Mouse (Mus musculus) MEL (cell line): Measurements from ENCODE around the gene Ppcs. TPM values are rescaled to one million over a fixed set of nuclear protein-coding genes. Genes with fewer than 3 reads are reported as not detected.

ENCODE experiments used
- DNase-seq: peaks from one replicate; pipeline ENCODE4 v3.0.0; 2011; ENCODE audit warnings: low read depth, low spot score
- H3K27ac ChIP-seq: 2 replicates; pipeline ENCODE4 v1.5.1; 2012; ENCODE audit warnings: low read depth, mild to moderate bottlenecking, control low read depth, low read length, moderate library complexity; ENCODE audit not compliant: control insufficient read depth
- H3K27me3 ChIP-seq, 2 experiments: fragments of 150-350 bp in 1 of 2; sonication (generic) in 1 of 2; 2 replicates each; pipeline ENCODE4 v1.6.1; 2012; ENCODE audit warnings: low read length in 2 of 2, mild to moderate bottlenecking in 2 of 2, improper control_type of control experiment in 1 of 2, moderate library complexity in 1 of 2; ENCODE audit not compliant: insufficient read depth in 2 of 2, control insufficient read depth in 1 of 2
- H3K36me3 ChIP-seq, 2 experiments: 2 replicates each; pipeline ENCODE4 v1.6.1; 2012 to 2014; ENCODE audit warnings: low read length in 2 of 2, improper control_type of control experiment in 1 of 2, inconsistent platforms in 1 of 2, mild to moderate bottlenecking in 1 of 2; ENCODE audit not compliant: insufficient read depth in 2 of 2, control insufficient read depth in 1 of 2
- H3K4me1 ChIP-seq, 2 experiments: fragments of 150-350 bp in 1 of 2; sonication (generic) in 1 of 2; 2 replicates each; pipeline ENCODE4 v1.6.1; 2012; ENCODE audit warnings: low read length in 2 of 2, improper control_type of control experiment in 1 of 2, mild to moderate bottlenecking in 1 of 2; ENCODE audit not compliant: insufficient read depth in 2 of 2, control insufficient read depth in 1 of 2
- H3K4me3 ChIP-seq, 2 experiments: fragments of 150-350 bp in 1 of 2; sonication (generic) in 1 of 2; 2 replicates each; pipeline ENCODE4 v1.5.1; 2012; ENCODE audit warnings: low read depth in 2 of 2, low read length in 2 of 2, mild to moderate bottlenecking in 2 of 2, moderate library complexity in 2 of 2, control low read depth in 1 of 2, improper control_type of control experiment in 1 of 2; ENCODE audit not compliant: control insufficient read depth in 1 of 2, insufficient read depth in 1 of 2
- H3K79me2 ChIP-seq: 2 replicates; pipeline ENCODE4 v1.6.1; 2012; ENCODE audit warnings: mild to moderate bottlenecking, low read length, moderate library complexity; ENCODE audit not compliant: control insufficient read depth, poor library complexity, insufficient read depth
- H3K9ac ChIP-seq: 2 replicates; pipeline ENCODE4 v1.6.1; 2012; ENCODE audit warnings: low read depth, mild to moderate bottlenecking, control low read depth, low read length, moderate library complexity; ENCODE audit not compliant: control insufficient read depth, poor library complexity, severe bottlenecking
- H3K9me3 ChIP-seq: fragments of 150-350 bp; sonication (generic); replicated peaks from 2 replicates; pipeline ENCODE4 v1.6.1; 2012; ENCODE audit warnings: mild to moderate bottlenecking, low read length, improper control_type of control experiment, moderate library complexity; ENCODE audit not compliant: insufficient read depth
- BHLHE40 ChIP-seq: IDR thresholded peaks from 2 replicates; pipeline ENCODE4 v1.6.1; 2012; ENCODE audit warnings: low read depth, mild to moderate bottlenecking, inconsistent platforms, low read length, improper control_type of control experiment, borderline replicate concordance
- CHD1 ChIP-seq: IDR thresholded peaks from 2 replicates; pipeline ENCODE4 v1.6.1; 2012; ENCODE audit warnings: low read depth, mild to moderate bottlenecking, inconsistent platforms, low read length, improper control_type of control experiment
- E2F4 ChIP-seq: IDR thresholded peaks from 2 replicates; pipeline ENCODE4 v1.6.1; 2011; ENCODE audit warnings: low read depth, low read length, improper control_type of control experiment, borderline replicate concordance
- ELF1 ChIP-seq: IDR thresholded peaks from 2 replicates; pipeline ENCODE4 v1.6.1; 2014; ENCODE audit warnings: low read depth, mild to moderate bottlenecking, inconsistent platforms, low read length, improper control_type of control experiment, moderate library complexity
- EP300 ChIP-seq, 2 experiments: IDR thresholded peaks; 2 replicates each; pipeline ENCODE4 v1.6.1; 2011; ENCODE audit warnings: improper control_type of control experiment in 2 of 2, low read length in 2 of 2, low read depth in 1 of 2, mild to moderate bottlenecking in 1 of 2
- GATA1 ChIP-seq: IDR thresholded peaks from 2 replicates; pipeline ENCODE4 v1.6.1; 2011; ENCODE audit warnings: low read depth, low read length, improper control_type of control experiment
- JUND ChIP-seq: IDR thresholded peaks from 2 replicates; pipeline ENCODE4 v1.6.1; 2011; ENCODE audit warnings: low read depth, mild to moderate bottlenecking, improper control_type of control experiment, low read length
- MAFK ChIP-seq: IDR thresholded peaks from 2 replicates; pipeline ENCODE4 v1.6.1; 2011; ENCODE audit warnings: low read depth, mild to moderate bottlenecking, low read length, improper control_type of control experiment, borderline replicate concordance
- MEF2A ChIP-seq: IDR thresholded peaks from 2 replicates; pipeline ENCODE4 v1.6.1; 2014; ENCODE audit warnings: low read depth, mild to moderate bottlenecking, inconsistent platforms, low read length, improper control_type of control experiment; ENCODE audit not compliant: poor library complexity, insufficient replicate concordance, severe bottlenecking; ENCODE audit errors: extremely low read depth
- MXI1 ChIP-seq: IDR thresholded peaks from 2 replicates; pipeline ENCODE4 v1.6.1; 2011; ENCODE audit warnings: mild to moderate bottlenecking, low read depth, low read length, improper control_type of control experiment
- MYB ChIP-seq: IDR thresholded peaks from 2 replicates; pipeline ENCODE4 v1.6.1; 2011; ENCODE audit warnings: mild to moderate bottlenecking, low read depth, low read length, improper control_type of control experiment
- MYC ChIP-seq: IDR thresholded peaks from 2 replicates; pipeline ENCODE4 v1.6.1; 2011; ENCODE audit warnings: low read depth, mild to moderate bottlenecking, low read length, improper control_type of control experiment, moderate library complexity
- POLR2AphosphoS2 ChIP-seq: IDR thresholded peaks from 2 replicates; pipeline ENCODE4 v1.6.1; 2011; ENCODE audit warnings: low read length, improper control_type of control experiment
- RAD21 ChIP-seq: IDR thresholded peaks from 2 replicates; pipeline ENCODE4 v1.6.1; 2011; ENCODE audit warnings: mild to moderate bottlenecking, low read depth, low read length, improper control_type of control experiment
- TBP ChIP-seq: IDR thresholded peaks from 2 replicates; pipeline ENCODE4 v1.8.0; 2011; ENCODE audit warnings: low read depth, low read length, improper control_type of control experiment
- TCF12 ChIP-seq: IDR thresholded peaks from 2 replicates; pipeline ENCODE4 v1.6.1; 2014; ENCODE audit warnings: low read depth, mild to moderate bottlenecking, inconsistent platforms, low read length, improper control_type of control experiment, moderate library complexity
- USF2 ChIP-seq, 2 experiments: IDR thresholded peaks; 2 replicates each; pipeline ENCODE4 v1.6.1; 2011 to 2012; ENCODE audit warnings: improper control_type of control experiment in 2 of 2, low read length in 2 of 2, borderline replicate concordance in 1 of 2, inconsistent platforms in 1 of 2, low read depth in 1 of 2, mild to moderate bottlenecking in 1 of 2; ENCODE audit not compliant: insufficient read depth in 1 of 2
- polyA plus RNA-seq, 2 experiments: library from polyadenylated mRNA; stranded (reverse) in 1 of 2; unstranded in 1 of 2; fragments of >175 nt in 1 of 2; fragments of >200 nt in 1 of 2; gene quantifications; 2 replicates each; pipeline versions ENCODE4 v1.2.1 to v1.2.4; 2012; ENCODE audit warnings: low replicate concordance in 2 of 2, low read depth in 1 of 2; ENCODE audit not compliant: insufficient read length in 2 of 2, insufficient read depth in 1 of 2, missing spikeins in 1 of 2
- total RNA-seq: library from RNA; depleted of rRNA; stranded (reverse); fragments of 300-350 nt; gene quantifications from 2 replicates; pipeline ENCODE4 v1.2.3, GENCODE M21; 2012

Ppcs gene
- total and polyA plus RNA-seq, 3 experiments: 7.4 to 8.4 TPM; not detected in 1

DNA sequence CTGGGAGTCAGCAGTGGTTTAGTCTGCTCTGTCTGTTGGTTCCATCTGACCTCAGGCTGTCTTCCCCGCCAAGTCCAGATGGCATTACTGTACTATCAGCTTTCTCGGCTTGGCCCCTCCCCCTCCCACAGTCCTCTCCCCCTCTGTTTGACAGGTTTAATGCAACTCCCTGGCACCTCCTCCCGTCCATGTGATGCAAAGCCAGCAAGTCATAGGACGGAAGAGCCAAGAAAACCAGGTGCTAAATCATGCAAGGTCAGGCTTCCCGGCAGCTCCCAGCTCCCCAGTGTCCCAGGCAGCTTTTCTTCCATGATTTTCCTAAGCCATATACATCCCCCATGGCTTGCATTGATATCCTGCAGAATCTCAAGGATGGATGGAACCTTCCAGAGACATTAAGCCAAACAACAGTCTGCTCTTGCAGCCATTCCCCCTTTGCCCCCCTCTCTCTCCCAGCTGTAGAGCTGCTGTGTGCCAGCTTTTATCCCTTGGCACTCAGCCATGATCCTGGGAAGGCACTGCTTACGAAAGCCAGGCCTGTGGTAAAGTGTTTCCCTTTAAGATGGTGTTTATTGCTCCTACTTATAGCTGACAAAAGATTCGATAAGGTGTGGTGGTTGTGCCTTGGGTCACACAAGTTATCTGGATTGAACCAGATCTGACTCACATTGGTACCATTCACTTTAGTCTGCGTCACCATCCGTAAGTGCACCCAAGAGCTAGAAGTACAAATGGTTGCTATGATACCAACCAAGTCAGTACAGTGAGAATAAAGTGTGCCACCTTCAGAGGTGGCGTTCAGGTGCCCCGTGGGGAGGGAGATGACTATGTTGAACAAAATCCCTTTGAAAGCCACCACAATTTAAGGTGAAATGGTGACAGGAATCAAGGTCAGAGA, 40.9 kb upstream of the Ppcs start:
- Histone ChIP-seq H3K79me2 (no peaks in the 10 kb centered on the region), H3K27me3 (no peaks in the 10 kb centered on the region; a peak in 1 of 4 replicates), H3K27ac (no peak overlapping the region), H3K4me1 (no peaks in the 10 kb centered on the region), H3K4me3 (no peak overlapping the region), H3K9me3 (no peaks in the 10 kb centered on the region), H3K9ac (no peak overlapping the region), H3K36me3 (no peaks in the 10 kb centered on the region)
- TF ChIP-seq RAD21 (no peak), POLR2AphosphoS2 (no peak), EP300 (IDR thresholded peaks at IDR 0.05; ENCODE audit: low read depth in 1 of 2, low read length in 2 of 2) (no peak), CHD1 (no peak), TBP (no peak), MEF2A (no peak), MAFK (no peak), TCF12 (no peak), ELF1 (no peak), JUND (no peak)
- no peak for DNase-seq

DNA sequence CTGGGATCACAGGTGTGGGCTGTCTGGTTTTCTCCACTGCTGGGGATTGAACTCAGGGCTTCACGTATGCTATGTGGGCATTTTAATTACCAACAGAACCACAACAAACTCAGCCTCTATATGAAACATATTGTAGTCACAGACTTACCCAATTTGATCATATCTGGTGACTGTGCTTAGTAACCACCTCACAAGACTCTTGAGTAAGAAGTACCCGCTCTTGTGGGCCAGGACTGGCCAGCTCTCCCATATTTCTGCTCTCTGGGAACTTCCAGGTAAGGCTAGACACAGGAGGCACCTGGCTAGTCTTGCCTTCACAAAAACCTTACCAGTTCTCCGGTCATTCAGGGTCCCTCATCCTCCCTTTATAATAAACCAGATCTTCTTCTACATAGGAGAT, 40.2 kb upstream of the Ppcs start:
- DNase-seq: no peak
- no peak for TF ChIP-seq BHLHE40
- TF ChIP-seq GATA1: no peak
- TF ChIP-seq MYC: no peak
- TF ChIP-seq MXI1: no peak
- no peak for TF ChIP-seq MYB
- TF ChIP-seq RAD21: no peak
- TF ChIP-seq TCF12: no peak
- TF ChIP-seq ELF1: no peak
- no peak for TF ChIP-seq USF2 (IDR thresholded peaks at IDR 0.05; ENCODE audit: borderline replicate concordance in 1 of 2, insufficient read depth in 1 of 2, low read depth in 1 of 2, low read length in 2 of 2)
- no peak for TF ChIP-seq E2F4
- no peak overlapping the region for H3K9ac ChIP-seq
- H3K4me3 ChIP-seq: no peak overlapping the region
- H3K36me3 ChIP-seq: no peaks in the 10 kb centered on the region
- no peaks in the 10 kb centered on the region; a peak in 1 of 4 replicates for H3K27me3 ChIP-seq
- H3K27ac ChIP-seq: no peak overlapping the region
- H3K4me1 ChIP-seq: no peaks in the 10 kb centered on the region
- no peaks in the 10 kb centered on the region for H3K79me2 ChIP-seq
- no peaks in the 10 kb centered on the region for H3K9me3 ChIP-seq
